Mouse (Mus musculus): ENCODE results near the gene Fam219a.

Gene Fam219a

DNA sequence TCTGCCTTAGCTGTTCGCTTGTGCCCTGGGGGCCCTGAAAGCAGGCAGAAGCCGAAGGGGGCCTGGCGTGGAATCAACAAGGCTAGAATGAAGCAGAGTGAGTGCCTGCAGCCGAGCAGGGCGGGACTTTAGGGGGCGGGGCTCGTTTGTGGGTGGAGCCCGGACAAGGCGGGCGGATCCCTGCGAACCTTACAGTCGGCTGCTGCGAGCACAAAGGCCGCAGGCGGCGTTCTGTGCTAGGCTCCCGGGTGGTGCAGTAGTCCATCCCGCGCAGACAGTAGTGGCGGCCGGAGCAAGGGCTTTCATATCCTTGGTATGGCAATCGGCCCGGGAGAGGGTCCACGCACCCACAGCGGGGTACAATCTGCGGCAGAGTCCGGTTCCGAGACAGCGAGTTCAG lies 62.4 kb downstream of the Fam219a start:
- peak; percentile 63 for DNase-seq (ENCODE audit: low read depth, low spot score)

DNA sequence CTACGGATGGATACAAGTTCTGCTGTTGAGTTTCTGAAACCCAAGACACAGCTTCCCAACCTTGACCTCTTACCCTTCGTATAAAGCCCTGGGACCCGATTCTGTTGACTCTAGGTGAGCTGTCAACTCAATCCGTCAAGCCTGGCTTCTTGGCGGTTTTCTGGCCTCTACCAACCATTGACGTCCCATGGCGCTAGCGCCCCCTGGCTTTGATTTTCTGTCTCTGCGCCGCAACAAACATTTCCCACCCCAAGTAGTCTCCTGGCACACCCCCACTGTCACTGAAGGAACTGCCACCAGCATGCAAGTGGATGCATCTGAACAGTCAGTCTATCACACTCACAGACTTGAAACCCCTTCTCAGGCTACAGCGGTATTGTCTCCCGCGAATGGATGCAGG lies 63.2 kb downstream of the Fam219a start:
- DNase-seq (ENCODE audit: low read depth, low spot score), result peak; percentile 71

DNA sequence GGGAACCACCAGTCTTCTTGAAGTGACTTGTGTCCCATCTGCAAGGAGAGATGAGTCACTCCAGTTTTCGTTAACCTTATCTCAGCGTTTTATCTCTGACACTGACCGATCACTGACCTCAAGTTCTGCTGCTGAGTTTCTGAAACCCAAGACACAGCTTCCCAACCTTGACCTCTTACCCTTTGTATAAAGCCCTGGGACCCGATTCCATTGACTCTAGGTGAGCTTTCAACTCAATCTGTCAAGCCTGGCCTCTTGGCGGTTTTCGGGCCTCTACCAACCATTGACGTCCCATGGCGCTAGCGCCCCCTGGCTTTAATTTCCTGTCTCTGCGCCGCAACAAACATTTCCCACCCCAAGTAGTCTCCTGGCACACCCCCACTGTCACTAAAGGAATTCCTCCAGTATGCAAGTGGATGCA lies 64.2 kb downstream of the Fam219a start:
- peak; percentile 37 for DNase-seq (ENCODE audit: low read depth, low spot score)

DNA sequence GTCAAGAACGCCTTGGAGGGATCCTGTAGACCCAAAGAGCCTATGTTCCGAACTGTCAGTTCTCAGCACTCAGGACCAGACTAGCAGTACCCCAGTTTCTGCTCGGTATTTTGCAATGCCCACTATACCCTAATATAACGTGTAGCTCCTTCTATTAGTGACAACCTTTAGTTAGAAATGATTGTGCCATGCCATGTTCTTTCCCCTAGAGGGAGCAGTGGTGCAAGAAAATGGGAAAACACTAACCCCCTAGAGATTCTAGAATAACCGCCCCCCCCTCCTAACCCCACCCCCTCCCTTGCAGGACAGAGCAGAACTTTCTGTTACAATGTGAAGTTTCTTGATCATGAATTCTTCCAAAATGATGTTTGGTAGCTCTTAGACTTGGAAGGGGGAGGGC lies 65.0 kb downstream of the Fam219a start:
- DNase-seq (ENCODE audit: low read depth, low spot score), result peak; percentile 26

DNA sequence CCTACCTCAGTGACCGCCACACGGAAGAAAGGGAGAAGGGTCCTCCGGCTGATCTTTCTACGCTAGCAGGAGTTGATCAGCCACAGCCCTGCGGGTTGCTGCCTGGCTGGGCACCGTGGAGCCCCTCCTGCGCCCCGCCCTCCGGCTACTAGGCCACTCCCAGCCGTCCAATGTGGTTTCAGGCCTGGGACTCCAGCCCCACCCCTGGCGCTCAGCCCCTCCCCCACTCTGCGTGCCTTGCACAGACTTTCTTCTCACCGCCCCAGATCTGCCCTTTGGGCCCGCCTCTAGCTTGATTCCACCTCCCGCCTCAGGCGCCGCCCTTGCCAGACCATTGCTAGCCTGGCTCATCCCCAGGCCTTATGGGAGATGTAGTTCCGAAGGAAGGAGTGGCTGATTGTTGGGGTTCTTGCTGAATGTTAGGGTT lies 66.3 kb downstream of the Fam219a start, which contains the start of gene AI464131:
AI464131 (minus strand) TSS at position 91 of the 427 bp plus-strand sequence.
- peak; percentile 97 for DNase-seq (ENCODE audit: low read depth, low spot score)

DNA sequence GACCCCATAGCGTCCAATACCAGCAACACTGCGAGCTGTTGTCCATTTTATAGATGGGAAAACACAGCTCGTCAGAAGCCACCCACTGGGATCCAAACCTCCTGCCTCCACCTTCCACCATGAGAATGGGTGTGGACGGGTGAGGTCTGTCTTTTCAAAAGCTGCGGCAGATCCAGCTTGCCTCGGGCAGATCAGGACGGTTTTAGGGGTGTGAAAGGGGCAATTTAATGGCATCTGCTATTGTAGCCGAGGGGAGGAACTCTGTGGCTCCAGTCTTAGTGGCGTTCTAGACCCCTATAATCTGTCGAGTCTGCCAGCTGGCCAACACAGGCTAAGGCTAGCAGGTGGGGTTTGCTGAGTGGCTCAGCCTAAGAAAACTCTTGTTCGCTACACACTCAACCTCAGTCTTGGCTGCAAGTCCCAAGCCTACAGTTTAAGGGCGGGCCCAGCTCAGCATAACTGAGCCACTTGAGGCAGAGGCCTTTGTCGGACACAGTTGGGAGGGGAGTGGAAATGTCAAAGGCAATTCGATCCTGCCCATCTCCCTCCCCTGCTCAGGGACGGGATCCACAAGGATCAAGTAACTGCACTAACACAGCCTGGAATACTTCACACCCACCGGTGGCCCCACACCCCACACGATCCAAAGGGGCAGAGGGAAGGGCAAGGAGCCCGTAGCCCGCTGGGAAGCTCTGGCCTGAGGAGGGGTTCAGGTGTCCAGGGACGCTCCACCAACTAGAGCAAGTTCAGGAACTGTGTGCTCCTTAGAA lies 67.0 kb downstream of the Fam219a start:
- no peak for DNase-seq (ENCODE audit: low read depth, low spot score)

DNA sequence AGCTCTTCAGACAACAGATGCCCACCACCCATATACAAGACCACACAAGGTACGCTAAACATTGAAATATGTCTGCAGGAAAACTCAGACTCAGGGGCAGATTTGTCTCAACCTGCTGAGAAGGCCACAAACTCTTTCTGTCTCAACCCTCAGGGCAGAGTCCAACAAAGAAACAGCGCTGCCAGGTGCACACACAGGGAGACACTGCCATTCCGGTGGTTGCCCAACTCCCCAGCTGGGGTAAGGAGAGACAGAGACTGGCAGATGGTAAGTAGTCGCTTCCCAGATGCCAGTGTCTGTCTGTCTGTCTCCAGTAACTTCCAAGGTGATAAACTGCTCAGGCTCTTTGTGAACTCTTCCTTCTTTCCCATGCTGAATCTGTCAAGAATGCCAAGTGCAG lies 68.6 kb downstream of the Fam219a start:
- no peak for DNase-seq (ENCODE audit: low read depth, low spot score)

DNA sequence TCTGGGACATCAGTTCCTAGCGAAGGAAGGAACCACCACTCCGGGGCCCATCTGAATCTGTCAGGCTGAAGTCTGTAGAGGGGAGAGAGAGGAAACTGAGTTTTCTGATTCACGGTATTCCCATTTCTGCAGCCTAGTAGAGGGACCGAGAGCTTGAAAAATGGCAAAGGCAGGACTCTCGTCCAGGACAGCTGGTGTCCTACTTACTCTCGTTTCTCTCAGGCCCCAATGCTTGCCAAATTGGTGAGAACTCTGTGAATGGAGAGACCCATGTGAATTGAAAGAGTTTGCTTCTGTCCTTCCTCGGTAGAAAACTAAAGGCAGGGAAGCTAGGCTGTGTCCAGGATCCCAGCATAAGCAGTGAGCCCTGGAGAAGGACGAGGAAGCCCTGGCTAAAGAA lies 69.7 kb downstream of the Fam219a start:
- no peak for DNase-seq (ENCODE audit: low read depth, low spot score)

DNA sequence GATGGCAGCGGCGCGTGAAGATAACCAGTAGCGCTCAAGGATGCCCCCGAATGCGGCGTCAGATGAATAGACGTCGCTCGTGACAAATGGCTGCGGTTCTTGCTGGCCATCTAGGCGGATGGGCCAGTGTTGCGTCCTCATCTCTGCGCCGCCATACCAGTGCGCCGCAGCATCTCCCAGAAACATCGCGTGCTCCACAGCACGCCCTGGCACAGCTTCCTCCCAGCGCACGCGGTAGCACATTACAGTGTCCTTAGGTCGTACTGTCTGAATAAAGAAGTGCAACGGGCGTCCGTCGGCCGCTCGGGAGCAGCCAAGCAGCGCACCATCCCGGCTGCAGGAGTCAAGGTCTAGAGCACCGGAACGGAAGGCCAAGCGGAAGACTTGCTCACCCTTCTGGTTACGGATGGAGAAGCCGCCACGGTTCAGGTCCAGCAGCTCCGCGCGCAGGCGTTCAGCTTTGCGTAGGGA lies 70.4 kb downstream of the Fam219a start:
- DNase-seq (ENCODE audit: low read depth, low spot score), result no peak

DNA sequence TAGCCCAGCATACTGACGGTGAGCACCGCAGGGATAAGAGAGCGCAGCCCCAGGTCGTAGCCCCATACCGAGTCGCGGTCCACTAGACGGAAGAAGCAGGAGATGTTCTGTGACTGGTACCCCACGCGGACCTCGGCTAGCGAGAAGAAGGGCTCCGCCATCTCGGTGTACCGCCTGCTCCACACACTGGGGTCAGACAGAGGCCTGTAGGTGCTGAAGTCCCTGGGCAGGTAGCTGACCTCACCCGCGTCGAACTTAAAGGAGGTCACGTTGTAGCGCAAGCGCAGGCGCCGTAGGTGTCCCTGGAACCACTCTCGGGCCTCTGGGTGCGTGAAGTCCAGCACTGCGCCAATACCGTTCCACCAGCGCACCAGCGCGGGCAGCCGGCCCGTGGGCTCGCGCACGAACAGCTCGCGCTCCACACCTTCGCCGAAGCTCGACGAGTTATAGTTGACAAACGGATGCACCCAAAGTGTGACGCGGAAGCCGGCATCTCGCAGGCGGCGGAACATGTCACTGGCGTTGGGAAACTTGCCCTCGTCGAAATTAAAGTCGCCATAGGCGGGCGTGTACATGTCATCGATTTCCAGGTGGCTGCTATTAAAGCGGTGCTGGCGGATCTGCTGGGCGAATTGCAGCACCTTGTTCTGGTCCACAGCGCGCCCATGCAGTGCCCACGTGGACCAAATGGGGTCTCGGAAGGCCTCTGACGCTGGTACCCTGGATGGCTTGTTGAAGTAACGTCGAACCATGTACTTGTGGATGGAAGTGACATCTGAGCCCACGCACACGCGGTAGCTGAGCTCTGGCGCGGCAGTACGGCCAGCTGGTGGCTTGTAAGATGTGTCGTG lies 71.1 kb downstream of the Fam219a start:
- DNase-seq (ENCODE audit: low read depth, low spot score), result no peak

DNA sequence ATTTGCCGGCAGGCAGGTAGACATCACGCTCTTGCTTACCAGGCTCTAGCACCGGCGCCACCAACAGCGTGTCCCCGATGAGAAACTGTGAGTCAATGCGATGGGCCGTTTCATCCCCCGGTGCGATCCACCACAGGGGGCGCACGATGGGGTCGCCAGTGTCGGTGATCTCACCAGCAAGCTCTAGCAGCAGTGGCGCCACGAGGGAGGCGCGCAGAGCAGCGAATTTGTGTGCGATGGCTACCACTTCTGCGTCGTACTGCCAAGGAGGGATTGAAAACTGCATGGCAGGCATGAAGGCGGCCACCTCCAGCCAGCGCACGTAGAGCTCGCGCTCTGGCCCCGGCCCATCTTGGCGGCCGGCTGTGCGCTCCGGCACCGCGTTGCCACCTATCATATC lies 71.8 kb downstream of the Fam219a start:
- no peak for DNase-seq (ENCODE audit: low read depth, low spot score)

DNA sequence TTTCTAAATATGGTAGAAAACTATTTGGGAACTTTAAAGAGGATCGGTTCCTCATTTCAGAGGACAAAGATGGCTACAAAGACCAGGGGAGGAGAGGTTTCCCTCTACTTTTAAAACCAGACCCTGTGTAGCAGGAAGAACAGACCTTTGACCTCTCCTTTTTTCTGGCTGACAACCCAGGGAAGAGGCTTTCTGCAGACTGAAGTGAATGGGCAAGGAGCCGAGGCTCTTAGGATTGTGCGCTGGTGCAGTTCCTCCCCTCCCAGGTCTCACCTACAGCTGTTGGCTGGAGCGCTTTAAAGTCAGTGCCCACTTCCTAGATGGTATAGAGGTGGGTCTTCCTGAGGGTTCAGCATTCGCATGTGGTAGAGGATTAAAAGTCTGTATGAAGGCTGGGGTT lies 72.3 kb downstream of the Fam219a start:
- DNase-seq (ENCODE audit: low read depth, low spot score), result no peak

DNA sequence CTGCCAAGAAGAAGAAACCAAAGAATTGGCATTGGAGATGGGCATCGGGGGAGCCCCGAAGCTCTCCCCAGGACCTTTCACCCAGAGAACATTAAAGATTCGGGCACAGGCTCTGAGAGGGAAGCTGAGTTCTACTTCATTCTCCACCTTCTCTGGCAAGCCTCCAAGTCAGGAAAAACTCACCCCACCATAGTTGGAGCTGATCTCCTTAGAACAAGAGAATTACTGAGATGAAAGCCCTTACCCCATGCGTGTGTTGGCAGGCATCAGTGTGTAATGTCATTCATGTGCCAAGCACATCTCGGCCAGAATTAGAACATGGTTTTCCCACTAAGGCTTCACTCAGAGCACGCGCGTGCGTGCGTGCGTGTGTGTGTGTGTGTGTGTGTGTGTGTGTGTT lies 73.5 kb downstream of the Fam219a start:
- DNase-seq (ENCODE audit: low read depth, low spot score), result no peak

DNA sequence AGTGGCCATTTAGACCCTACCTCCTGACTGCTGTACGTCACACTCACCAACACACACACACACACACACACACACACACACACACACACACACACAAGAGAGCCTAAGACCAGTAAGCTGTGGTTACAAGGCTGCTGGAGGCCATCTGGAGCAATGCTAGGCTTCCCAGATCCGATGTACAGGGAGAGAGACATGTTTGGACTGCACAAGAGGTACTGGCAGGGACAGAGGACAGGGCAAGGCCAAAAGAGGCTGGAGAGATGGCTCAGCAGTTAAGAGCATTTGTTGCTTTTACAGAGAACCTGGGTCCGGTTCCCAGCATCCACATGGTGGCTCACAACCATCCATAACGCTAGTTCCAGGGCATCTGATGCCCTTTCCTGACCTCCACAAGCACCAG lies 74.3 kb downstream of the Fam219a start:
- DNase-seq (ENCODE audit: low read depth, low spot score), result no peak

DNA sequence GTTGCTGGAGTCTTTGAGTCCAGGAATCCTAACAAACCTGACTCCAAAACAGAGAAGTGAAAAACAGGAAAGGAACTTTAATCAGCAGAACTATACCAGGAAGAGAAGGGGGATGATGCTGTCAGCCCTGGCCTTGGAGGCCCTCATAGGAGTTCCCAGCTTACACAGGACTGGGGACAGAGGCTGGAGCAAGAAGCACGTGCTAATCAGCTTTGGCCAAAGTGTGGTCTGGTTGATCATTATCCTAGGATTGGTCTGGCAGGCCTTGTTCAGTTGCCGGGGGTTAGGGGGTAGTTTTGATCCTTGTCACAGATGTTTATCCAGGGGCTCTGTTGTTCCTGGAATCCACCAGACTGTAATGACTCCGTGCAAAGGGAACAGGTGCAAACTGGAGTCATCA lies 75.0 kb downstream of the Fam219a start:
- DNase-seq (ENCODE audit: low read depth, low spot score), result no peak

DNA sequence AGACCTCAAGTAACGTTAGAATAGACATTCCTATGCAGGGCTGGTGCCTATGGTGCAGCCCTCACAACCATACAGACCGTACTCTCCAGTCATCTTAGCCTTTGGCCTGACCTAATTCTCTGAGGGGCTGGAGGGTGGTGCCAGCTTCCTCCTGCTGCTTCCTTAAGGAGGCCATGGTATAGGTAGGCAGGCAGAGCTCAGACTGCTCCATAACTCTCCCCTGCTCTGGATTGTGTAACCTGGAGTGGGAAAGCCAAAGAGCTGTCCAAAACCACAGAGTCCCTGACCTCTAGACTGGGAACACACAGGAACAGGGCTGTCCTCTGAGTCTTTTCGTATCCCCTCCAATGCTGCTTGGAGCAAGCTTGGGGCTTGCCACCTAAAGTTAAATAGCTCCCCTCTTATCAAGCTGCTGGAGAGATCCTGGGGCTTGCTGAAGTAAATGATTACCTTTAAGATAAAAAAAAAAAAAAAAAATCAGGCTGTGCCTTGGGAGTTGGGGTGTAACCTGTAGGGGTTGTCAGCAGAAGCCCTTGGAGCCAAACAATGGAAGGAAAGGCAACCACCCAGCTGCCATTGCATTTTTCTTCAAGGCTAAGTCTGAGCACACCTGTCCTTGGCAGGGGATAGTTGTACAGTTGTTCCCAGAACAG lies 75.7 kb downstream of the Fam219a start:
- DNase-seq (ENCODE audit: low read depth, low spot score), result no peak

DNA sequence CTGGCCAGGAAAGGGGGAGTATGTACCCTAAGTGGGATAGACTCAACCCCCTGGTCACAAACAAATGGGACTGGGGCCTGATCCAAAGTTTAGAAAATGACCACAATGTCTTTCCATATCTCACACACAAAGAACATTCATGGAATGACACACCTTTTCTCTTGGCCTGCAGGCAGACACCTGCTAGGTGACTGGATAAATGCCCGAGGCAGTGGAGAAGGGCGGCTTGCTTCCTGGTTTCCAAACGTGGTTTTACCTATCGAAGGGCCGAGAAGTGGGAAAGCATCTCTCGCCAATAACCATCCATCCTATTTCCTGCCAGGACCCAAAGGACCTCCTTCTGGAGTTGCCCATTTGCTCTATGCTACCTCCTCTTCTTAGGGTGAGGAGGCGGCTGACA lies 76.4 kb downstream of the Fam219a start:
- DNase-seq (ENCODE audit: low read depth, low spot score), result no peak

DNA sequence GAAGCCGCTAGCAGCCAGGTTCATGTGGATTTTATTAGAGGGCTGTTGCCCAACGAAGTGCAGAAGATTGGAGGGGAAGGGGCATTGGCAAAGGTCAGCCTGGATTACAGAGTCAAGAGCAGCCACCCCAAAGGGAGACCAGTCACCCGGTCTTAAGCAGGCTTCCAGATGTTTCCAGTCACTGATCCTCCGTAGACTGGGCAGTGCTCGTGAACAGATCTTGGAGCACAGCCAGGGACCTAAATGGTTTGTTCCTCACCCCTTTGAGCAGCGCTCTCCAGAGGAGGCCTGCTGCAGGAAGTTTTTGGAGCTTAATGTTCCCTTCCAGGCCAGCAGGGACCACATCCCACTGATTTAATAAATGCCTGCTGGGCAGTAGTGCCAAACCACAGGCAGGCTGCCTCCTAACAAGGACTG lies 87.7 kb downstream of the Fam219a start:
- no peak for DNase-seq (ENCODE audit: low read depth, low spot score)

DNA sequence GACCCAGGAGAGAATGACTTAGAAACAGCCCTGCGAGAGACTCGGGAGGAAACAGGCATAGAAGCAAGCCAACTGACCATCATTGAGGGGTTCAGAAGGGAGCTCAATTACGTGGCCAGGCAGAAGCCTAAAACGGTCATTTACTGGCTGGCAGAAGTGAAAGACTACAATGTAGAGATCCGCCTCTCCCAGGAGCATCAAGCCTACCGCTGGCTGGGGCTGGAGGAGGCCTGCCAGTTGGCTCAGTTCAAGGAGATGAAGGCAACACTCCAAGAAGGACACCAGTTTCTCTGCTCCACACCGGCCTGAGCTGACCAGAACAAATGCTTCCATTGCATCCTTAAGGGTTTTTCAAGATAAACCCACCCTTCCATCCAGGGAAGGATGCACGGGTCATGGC lies 89.1 kb downstream of the Fam219a start:
- no peak for DNase-seq (ENCODE audit: low read depth, low spot score)

DNA sequence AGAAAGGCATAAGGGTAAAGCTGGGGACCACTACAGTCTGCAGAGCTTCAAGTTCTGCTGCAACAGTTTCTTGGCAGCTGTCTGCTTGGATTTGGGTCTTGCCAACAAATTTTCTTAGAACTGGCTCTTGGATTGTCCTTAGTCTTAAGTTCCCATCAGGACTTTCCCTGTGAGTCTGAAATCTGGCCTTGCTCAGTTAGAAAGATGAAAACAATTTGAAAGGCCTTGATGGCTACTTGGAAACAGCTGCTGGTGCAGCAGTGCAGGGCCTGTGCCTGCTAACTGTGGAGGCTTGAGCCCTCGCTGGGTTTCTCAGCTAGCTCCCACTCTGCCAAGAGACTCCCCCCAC lies 89.9 kb downstream of the Fam219a start:
- no peak for DNase-seq (ENCODE audit: low read depth, low spot score)

DNA sequence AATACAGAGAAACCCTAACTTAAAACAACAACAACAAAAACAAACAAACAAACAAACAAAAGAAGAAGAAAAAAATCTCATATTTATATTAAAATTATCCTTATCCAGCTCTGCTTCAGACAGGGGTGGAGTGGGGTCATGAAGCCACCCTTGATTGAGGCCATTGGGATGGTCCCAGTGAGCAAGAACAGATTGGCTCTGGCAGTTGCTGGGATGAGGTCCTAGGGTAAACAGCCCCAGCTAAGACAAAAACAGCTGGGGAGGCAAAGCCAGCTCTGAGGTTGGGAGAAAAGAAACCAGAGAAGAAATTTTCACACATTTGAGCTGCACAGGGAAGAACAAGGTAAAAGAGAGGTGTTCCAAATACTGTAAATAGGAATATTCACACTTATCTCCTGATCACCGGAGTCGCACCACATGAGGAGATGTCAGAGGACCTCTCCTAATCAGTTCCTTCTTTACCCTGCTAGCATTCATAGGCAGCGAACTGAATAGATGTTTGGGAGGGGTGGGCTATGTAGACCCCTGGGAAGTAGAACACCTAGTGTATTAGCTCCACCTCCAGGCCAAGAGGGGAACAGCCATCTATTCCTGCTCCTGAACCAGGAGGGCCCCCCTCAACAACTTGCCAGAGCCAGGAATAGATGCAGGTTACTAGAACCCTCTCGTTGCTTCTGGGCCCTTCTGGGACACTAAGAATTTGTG lies 90.4 kb downstream of the Fam219a start:
- DNase-seq (ENCODE audit: low read depth, low spot score), result no peak

All from A20 (cell line).